Mouse (Mus musculus) 416B (cell line): ENCODE measurements around the gene Lrrc17.
A peak's percentile ranks its signal among the peaks of the same experiment; 100 is the strongest.
"Not testable (repeated sequence)": the region's sequence is repeated elsewhere in the genome, so short reads cannot be mapped to it uniquely, and the experiment has no call there.

ENCODE experiments used
- DNase-seq: peaks from one replicate; pipeline ENCODE4 v3.0.0; 2011; ENCODE audit warnings: low read depth

Lrrc17 gene

GRCm38 (mm10) chr5:21542226-21542625 is 1.1 kb upstream of the Lrrc17 start:
- no peak for DNase-seq

DNA sequence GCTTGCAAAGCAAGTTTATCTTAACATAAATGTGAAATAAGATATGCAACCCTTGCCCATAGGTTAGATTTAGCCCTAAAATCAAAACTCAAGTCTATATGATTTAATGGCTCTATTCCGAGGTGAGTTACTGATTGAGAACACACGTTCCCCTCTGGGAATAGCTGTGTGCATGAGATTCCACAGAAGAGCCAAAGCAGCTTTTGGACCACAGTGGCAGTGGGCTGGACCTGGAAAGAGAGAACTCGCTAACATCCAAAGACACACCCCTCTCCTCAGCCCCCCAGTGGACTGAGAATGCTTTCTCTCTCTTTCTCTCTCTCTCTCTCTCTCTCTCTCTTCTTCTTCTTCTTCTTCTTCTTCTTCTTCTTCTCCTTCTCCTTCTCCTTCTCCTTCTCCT is 1.5 kb downstream of the Lrrc17 start:
- no peak for DNase-seq

DNA sequence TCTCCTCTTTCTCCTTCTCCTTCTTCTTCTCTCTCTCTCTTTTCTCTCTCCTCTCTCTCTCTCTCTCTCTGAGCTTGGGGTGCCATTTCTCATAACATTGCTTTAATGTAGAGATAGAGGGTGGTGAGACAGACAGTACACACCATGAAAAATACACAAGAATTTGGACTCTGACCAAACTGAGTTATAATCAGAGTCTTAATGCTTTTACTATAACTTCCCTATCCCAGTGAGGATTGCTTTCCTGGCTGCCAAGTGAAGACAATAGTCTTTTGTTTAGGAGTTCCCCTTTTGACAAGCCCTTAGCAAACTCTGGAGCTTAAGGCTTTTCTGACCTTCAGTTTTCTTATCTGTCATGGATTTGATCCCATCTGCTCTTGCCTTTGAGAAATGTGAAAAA is 1.9 kb downstream of the Lrrc17 start:
- DNase-seq, result no peak

DNA sequence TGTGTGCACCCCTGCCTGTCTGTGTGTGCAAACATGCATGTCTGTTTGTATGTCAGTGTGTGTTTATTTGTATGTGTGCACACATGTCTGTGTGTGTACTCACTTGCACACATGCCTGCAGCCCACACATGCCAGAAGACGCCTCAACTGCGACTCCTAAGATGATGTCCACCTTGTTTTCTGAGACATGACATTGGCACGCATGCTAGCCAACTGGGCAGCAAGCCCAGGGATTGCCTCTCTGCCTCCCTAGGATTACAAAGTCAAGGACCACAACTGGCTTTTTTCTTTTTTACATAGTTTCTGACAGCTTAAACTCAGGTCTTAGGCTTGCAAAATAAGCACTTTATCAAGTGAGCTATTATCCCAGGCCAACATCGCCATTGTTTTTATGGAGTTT is 2.4 kb downstream of the Lrrc17 start:
- no peak for DNase-seq

- peak; percentile 11 for DNase-seq
Measured at GRCm38 (mm10) chr5:21547005-21547404, 3.6 kb downstream of the Lrrc17 start.

- DNase-seq, result no peak
Measured at GRCm38 (mm10) chr5:21553685-21554084, 10.3 kb downstream of the Lrrc17 start.

GRCm38 (mm10) chr5:21554732-21555131 is 11.4 kb downstream of the Lrrc17 start:
- no peak for DNase-seq

- DNase-seq, result no peak
Measured at GRCm38 (mm10) chr5:21556502-21556901, 13.1 kb downstream of the Lrrc17 start.

DNA sequence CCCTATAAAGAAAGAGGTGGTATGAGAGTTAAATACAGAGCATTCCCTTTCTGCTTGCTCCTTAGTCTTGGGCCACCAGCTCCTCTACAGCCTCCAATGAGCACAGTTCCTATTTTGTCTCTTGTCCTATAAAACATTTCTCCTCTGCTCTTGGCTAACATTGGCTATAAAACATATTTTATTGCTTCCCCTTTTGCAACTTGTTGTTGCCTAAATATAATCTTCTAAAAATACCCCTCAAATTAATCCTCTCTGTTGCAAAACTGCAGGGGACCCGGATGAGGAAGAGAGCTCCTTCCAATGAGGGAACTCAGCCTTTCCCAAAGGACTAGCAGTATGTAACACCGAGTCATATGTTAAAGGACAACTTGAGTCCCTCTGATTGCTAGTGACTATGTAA is 20.6 kb downstream of the Lrrc17 start:
- no peak for DNase-seq

DNA sequence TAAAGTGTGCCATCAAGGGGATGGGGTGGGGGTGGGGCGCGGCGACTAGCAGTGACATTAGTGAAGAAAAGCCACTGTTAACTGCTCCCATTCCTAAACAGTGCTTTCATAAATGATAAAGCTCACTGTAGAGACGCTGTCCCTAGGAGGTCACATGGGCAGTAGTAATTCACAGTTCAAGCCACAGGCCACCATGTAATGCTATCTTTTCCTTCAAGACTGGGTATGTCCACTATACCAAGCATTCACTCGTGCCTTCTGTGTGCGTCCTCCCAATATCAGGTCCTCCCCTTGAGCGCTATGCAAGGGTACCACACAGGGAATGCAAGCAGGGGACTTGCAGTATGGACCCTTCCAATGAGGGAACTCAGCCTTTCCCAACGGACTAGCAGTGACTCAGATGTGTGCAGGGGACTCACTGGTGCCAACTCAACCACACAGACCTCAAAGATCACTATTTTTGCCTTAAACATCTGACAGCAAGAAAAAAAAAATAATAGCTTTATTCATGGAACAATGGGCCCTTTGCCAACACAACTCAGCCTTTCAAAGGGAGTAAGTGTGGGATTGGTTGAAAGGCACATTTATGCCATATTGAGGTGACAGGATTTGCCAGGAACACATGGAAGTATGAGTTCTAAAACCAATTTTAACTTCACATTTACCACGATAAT is 22.2 kb downstream of the Lrrc17 start:
- DNase-seq, result peak; percentile 34

DNA sequence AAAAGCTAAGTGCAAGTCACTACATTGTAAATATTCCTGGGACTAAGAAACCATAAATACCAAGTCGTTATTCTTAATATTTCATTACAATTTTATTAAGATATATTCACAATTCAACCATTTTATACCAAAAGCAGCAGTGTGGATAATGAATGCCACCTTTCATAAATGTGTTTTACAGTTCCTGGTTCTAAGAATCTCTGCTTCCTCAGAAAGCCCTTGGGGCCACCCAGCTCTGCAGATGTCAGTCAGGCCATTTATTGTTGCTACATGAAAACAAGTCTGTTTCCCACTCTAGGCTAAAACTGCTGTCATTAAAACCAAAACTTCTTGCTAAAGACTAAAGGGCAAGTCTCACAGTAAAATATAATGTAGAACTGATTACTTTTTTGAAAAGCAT is 24.4 kb downstream of the Lrrc17 start:
- no peak for DNase-seq

DNA sequence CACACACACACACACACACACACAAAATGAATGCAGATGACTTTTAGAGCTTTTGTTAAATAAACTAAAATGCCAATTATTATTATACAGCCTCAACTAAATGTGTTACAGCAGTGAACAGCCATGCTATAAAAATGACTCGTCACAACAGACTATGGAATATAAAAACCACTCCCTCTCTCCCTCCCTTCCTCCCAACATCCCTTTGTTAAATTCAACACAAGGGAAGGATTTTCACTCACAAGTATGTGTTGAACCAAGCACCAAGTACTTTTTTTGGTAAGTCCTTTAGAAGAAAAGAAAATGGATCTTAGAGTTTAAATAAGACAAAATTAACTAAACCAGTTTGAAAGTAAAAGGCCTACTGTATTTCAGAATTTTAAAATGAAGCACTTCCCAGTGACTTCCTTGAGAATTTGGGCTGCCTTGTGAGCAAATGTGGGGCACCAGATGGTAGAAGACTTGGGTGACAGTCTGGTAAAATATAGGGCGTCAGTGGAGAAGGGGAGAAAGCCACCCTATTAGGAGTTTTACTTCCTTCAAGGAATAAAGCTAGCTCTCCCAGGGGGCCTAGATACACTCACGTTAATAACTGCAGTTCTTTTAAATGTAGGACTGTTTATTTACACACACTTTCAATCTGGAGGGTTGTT is 29.5 kb downstream of the Lrrc17 start:
- no peak for DNase-seq

DNA sequence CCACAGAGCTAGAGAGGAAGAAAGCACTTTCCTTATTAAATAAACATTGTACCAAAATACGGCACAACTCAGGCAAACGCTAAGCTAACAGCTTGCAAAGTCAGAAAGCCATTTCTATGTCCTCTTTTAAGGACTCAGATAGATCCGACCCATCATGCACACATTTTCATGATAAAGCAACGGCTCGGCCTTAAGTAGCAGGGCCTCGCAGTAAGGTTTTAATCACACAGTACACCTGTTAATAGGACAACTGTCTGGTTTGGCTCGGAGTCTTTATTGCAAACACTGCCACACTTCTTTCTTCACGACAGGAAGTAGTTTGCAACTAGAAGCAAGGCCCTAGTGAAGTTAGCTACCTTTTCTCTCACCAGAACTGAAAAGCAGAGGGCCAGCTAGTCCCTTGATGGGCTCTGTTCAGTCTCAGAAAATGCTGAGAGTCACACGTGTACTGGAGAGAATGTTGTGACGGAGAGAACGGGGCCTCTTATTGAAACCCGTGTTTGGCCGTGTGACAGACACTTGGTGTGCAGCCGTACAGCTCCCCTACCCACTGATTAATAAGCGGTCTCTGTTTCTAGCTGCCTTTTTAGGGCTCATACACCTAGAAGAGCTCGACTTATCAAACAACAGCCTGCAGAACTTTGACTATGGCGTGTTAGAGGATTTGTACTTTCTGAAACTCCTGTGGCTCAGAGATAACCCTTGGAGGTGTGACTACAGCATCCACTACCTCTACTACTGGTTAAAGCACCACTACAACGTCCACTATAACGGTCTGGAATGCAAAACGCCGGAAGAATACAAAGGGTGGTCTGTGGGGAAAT is 31.2 kb downstream of the Lrrc17 start:
- DNase-seq, result no peak

- no peak for DNase-seq
Measured at GRCm38 (mm10) chr5:21575210-21575550, 31.8 kb downstream of the Lrrc17 start.

DNA sequence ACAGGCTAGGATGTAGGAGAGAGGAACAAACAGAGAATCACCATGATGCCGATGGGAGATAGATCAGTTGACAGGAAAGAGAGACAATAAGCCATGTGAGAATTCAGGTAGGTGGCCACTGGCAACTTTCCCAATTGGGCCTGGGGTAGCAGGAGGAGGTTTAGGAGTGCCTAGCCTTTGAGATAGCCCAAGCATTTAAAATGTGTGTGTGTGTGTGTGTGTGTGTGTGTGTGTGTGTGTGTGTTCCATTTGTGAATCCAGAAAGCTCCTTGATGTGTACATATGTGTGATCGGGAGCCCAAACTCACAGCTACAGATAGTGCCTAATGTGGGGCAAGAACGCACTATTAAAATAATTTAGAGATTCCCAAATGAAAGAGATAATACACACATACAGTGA is 34.8 kb downstream of the Lrrc17 start:
- no peak for DNase-seq

- DNase-seq, result peak; percentile 74
Measured at GRCm38 (mm10) chr5:21586763-21587162, 43.4 kb downstream of the Lrrc17 start.

- peak; percentile 80 for DNase-seq
Measured at GRCm38 (mm10) chr5:21587683-21588082, 44.3 kb downstream of the Lrrc17 start.

DNA sequence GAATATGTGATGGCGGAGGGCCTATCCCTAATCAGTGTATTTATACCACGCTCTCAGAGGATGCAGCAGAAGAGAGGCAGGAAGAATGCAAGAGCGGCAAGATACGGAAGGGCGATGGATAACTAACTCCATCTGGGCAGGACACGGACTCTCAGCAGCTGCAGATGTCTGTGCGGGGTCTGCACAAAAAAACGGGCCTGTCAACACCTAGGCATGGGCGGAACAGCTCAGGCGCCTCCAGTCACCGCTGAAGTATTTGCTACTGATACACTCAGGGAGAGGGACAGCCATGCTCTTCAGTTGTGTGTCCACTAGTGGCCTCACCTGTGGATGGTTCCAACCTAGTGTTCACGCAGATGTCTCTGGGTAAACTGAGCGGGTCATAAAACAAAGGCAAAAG is 44.9 kb downstream of the Lrrc17 start:
- DNase-seq, result no peak

DNA sequence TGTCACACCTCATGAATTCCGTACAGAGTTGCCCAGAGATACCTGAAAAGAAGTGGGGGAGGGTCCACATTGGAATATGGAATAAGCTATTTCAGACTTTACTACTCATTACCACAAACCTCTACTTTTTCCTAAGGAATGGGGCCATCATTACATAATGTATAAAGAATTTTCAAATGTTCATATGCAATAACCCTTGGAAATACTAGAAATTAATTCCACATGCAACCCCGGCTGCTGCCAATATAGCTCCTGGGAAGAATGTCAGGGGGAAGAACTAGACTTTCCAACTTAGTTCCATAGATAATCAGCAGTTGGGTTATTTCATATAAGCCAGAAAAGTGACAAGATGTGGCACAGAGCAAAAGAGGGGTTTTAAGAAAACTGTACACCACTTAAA is 48.7 kb downstream of the Lrrc17 start:
- no peak for DNase-seq

DNA sequence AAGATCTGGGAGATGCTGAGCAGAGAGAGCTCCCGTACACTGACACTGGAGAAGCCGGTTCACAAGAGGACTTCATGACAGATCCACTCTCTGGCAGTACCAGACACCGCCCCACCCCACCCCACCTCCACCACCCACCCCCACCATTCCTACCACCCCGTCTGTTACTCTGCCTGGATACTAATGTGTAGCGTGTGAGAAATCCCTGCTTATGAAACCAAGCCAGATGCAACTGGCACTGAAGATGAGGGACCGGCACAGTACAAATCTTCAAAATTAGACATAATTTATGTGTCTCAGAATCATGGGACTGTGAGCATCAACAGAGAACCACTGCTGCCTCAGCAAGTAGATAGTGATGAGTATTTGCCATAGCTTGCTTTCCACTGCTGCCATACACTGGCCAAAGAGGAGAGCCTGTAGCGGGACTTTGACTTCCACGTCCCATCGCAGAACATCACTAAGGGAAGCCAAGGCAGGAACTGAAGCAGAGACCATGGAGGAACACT is 49.9 kb downstream of the Lrrc17 start:
- no peak for DNase-seq

- not testable (repeated sequence) for DNase-seq
Measured at GRCm38 (mm10) chr5:21599536-21599935, 56.2 kb downstream of the Lrrc17 start.

GRCm38 (mm10) chr5:21599961-21600360 is 56.6 kb downstream of the Lrrc17 start:
- no peak for DNase-seq

GRCm38 (mm10) chr5:21605936-21606335 is 62.6 kb downstream of the Lrrc17 start:
- no peak for DNase-seq
